Mouse (Mus musculus) embryonic facial prominence, embryonic 13.5 days (tissue): Measurements from ENCODE around the gene Isyna1. TPM values are rescaled to one million over a fixed set of nuclear protein-coding genes. Genes with fewer than 3 reads are reported as not detected.

Source experiments
- ATAC-seq: fragments of 200-750 bp; cut with Nextera tagmentation; 2 replicates; pipeline ENCODE4 v1.8.0; 2017; ENCODE audit warnings: low read depth; ENCODE audit not compliant: insufficient number of reproducible peaks, insufficient read depth, low FRiP score, low TSS enrichment
- H3K27ac ChIP-seq: fragments of 300-500 bp; sonication (generic); 2 replicates; pipeline ENCODE4 v1.5.1; 2015; ENCODE audit warnings: moderate library complexity, mild to moderate bottlenecking, inconsistent platforms
- H3K27me3 ChIP-seq: fragments of 300-500 bp; sonication (generic); 2 replicates; pipeline ENCODE4 v1.6.1; 2015; ENCODE audit warnings: mild to moderate bottlenecking, inconsistent platforms
- H3K36me3 ChIP-seq: fragments of 300-500 bp; sonication (generic); 2 replicates; pipeline ENCODE4 v1.6.1; 2015; ENCODE audit warnings: mild to moderate bottlenecking, inconsistent platforms
- H3K4me1 ChIP-seq: fragments of 300-500 bp; sonication (generic); 2 replicates; pipeline ENCODE4 v1.6.1; 2015; ENCODE audit warnings: inconsistent platforms
- H3K4me2 ChIP-seq: fragments of 300-500 bp; sonication (generic); 2 replicates; pipeline ENCODE4 v1.6.1; 2015; ENCODE audit warnings: moderate library complexity, mild to moderate bottlenecking, inconsistent platforms
- H3K4me3 ChIP-seq: fragments of 300-500 bp; sonication (generic); 2 replicates; pipeline ENCODE4 v1.5.1; 2015; ENCODE audit warnings: mild to moderate bottlenecking, inconsistent platforms
- H3K9ac ChIP-seq: fragments of 300-500 bp; sonication (generic); 2 replicates; pipeline ENCODE4 v1.6.1; 2015; ENCODE audit warnings: mild to moderate bottlenecking, inconsistent platforms
- H3K9me3 ChIP-seq: fragments of 300-500 bp; sonication (generic); 2 replicates; pipeline ENCODE4 v1.6.1; 2016; ENCODE audit warnings: inconsistent platforms
- WGBS: fragments of 180-500 bp; shearing (Covaris S2); methylation state at CpG from one replicate; pipeline ENCODE4 v1.1.7; 2015; ENCODE audit warnings: mixed read lengths; 5-methylcytosine and 5-hydroxymethylcytosine counted together
- polyA plus RNA-seq: library from polyadenylated mRNA; unstranded; fragments of >200 nt; fragmentation: Nextera tagmentation; extraction: Ambion mirVana; gene quantifications from 2 replicates; pipeline ENCODE4 v1.2.1, GENCODE M21; 2015

The Isyna1 gene
- polyA plus RNA-seq, 1 experiment from 2014 or later, result 166 TPM

DNA sequence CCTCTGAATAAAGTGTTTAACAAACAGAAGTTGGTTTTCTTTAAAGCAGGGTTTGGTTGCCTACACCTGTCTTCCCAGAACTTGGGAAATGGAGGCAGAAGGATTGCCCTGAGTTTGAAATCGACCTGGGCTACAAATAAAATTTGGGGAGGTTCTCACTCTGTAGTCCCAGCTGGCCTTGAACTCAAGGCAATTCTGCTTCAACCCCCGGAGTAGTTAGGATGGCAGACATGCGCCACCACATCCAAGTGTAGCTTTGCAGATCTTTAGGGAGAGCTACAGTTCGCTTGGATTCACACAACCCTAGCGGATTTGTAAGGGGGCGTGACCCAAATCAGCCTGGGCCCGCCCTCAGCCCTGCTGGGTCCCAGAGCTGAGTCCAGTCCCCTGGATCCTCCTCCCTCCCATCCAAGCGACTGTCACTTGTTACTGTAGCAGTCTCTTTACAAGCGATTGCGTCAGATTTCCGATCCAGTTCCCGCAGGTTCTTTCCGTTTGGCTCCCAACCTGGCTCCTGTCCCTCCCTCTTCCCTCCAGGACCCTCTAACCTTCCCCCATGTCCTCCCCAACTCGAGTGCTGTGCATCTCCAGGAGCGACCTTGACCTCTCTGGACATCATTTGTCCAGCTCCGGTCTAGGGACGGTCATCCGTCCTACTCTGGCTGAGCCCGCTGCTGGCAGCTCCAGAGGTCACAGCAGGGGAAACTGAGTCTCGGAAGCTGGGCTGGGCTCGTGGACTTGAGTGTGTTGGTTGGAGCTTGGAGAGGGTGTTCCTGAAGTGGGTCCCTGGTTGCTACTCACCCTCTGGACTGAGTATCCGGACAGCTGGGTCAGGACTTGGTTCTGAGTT, 36.6 kb downstream of the Isyna1 start:
- peak overlapping the region; percentile 54; the same call in 1 of the 2 replicates for H3K4me3 ChIP-seq

GRCm38 (mm10) chr8:70631436-70631835, 37.3 kb downstream of the Isyna1 start:
- no peaks in the 10 kb centered on the region for H3K9me3 ChIP-seq
- WGBS, result 19% methylated on average over 24 of the region's 24 CpGs
- H3K4me2 ChIP-seq, result no peak overlapping the region
- no peak overlapping the region for H3K9ac ChIP-seq
- no peak overlapping the region for H3K27ac ChIP-seq
- H3K27me3 ChIP-seq, result peaks cover 19% of the 10 kb centered on the region
- ATAC-seq, result no peak
- H3K36me3 ChIP-seq, result no peaks in the 10 kb centered on the region
- H3K4me1 ChIP-seq, result peaks cover 39% of the 10 kb centered on the region
- H3K4me3 ChIP-seq, result no peak overlapping the region

More for the DNA sequence above, 36.6 kb downstream of the Isyna1 start:
- Histone ChIP-seq H3K36me3 (no peaks in the 10 kb centered on the region), H3K9me3 (no peaks in the 10 kb centered on the region), H3K27ac (no peak overlapping the region), H3K4me1 (peaks cover 39% of the 10 kb centered on the region), H3K4me2 (peak overlapping the region; percentile 73), H3K9ac (0 out of 2 replicates have a peak overlapping the region, but pooled peaks have one; percentile 22), H3K27me3 (peaks cover 19% of the 10 kb centered on the region)
- ATAC-seq, result no peak
- 13% methylated on average over 22 of the region's 22 CpGs for WGBS

DNA sequence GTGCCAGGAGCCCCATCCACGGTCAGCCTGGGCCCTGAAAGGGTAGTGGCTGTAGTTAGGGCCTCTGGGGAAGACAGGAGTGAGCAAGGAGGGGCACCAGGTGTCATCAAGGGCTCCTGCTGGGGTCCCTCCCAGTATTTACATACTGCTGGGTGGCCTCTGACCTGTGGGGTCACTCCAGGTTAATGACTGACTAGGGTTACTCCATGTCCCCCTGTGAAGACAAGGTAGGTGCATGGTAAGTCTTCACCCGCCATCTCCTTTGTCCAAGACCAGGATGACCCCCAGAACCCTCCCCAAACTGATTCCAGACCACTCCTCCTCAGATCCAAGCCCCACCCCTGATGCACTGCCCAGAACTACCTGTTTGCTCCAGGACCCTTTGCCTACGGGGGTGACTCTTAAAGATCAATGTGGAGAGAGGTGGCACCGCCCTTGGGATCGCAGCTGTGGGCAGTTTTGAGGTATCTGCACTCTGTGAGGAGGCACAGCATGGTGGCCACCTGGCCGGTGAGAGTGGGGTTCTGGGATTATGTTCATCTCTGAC, 38.2 kb downstream of the Isyna1 start, which contains the start of gene Gdf15:
TSS of gene Gdf15 (minus strand) at position 111 of the 547 bp plus-strand sequence.
- no peak within 1 kb of the TSS for H3K27ac ChIP-seq
- peaks cover 44% of the 10 kb centered on the region for H3K4me1 ChIP-seq
- H3K4me3 ChIP-seq, result no peak within 1 kb of the TSS
- no peak for ATAC-seq
- no peak within 1 kb of the TSS for H3K4me2 ChIP-seq
- H3K9me3 ChIP-seq, result no peaks in the 10 kb centered on the region
- WGBS, result 72% methylated on average over 6 of the region's 6 CpGs
- peaks cover 19% of the 10 kb centered on the region for H3K27me3 ChIP-seq
- no peak within 1 kb of the TSS for H3K9ac ChIP-seq
- H3K36me3 ChIP-seq, result no peaks in the 10 kb centered on the region

DNA sequence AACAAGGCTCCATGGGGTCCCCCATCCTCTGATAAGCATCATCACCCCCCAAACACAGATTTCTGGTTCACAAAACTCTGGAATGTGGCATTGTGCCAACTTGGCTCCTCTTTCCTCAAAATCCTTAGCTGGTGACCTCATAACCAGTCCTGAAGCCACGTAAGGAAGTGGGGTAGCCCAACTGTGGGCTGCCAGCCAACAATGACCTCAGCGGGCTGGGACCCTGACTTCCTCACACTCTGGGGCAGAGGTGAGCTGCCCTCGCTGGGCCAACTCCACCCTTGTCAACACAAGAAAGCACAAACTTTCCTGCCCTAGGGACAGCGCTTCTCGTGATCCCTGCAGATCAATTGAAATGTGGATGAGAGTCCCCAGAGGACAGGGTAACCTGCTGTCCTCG, 39.9 kb downstream of the Isyna1 start:
- H3K27me3 ChIP-seq, result peaks cover 19% of the 10 kb centered on the region
- no peak overlapping the region for H3K4me3 ChIP-seq
- no peak overlapping the region for H3K27ac ChIP-seq
- no peak overlapping the region for H3K4me2 ChIP-seq
- WGBS, result 51% methylated on average over 6 of the region's 6 CpGs
- H3K4me1 ChIP-seq, result peaks cover 47% of the 10 kb centered on the region
- H3K36me3 ChIP-seq, result no peaks in the 10 kb centered on the region
- no peak for ATAC-seq
- no peak overlapping the region for H3K9ac ChIP-seq
- H3K9me3 ChIP-seq, result no peaks in the 10 kb centered on the region

- Histone ChIP-seq H3K27me3 (peaks cover 18% of the 10 kb centered on the region), H3K36me3 (no peaks in the 10 kb centered on the region), H3K27ac (no peak overlapping the region), H3K4me1 (peaks cover 37% of the 10 kb centered on the region), H3K9me3 (no peaks in the 10 kb centered on the region), H3K9ac (no peak overlapping the region; the same call in 1 of the 2 replicates), H3K4me3 (no peak overlapping the region), H3K4me2 (no peak overlapping the region)
- ATAC-seq, result no peak
- WGBS, result 70% methylated on average over 6 of the region's 6 CpGs
Observed at GRCm38 (mm10) chr8:70635527-70635926, 41.4 kb downstream of the Isyna1 start.

DNA sequence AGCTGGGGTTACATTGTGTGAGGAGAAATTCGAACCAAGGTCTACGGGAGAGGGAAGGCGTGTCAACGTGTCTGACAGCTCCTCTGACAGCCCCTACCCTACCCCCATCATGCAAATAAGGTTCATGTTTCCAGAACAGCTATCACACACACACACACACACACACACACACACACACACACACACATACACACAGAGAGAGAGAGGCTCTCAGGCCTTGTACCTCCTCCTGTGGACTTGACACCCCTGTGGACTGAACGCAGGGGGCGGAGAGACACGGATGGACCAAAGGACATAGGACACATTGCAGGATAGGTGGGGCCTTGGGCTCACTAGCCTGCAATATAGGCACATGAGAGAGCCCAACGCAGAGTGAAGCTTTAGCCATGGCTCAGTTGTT, 42.7 kb downstream of the Isyna1 start:
- Histone ChIP-seq H3K27ac (no peak overlapping the region), H3K9me3 (no peaks in the 10 kb centered on the region), H3K9ac (0 out of 2 replicates have a peak overlapping the region, but pooled peaks have one; percentile 36), H3K36me3 (no peaks in the 10 kb centered on the region), H3K4me2 (no peak overlapping the region), H3K27me3 (peaks cover 6% of the 10 kb centered on the region), H3K4me1 (peaks cover 27% of the 10 kb centered on the region), H3K4me3 (no peak overlapping the region)
- no peak for ATAC-seq
- WGBS, result 59% methylated on average over 8 of the region's 8 CpGs

- Histone ChIP-seq H3K36me3 (no peaks in the 10 kb centered on the region), H3K27ac (no peak overlapping the region), H3K9me3 (no peaks in the 10 kb centered on the region), H3K4me1 (peaks cover 25% of the 10 kb centered on the region), H3K4me3 (no peak overlapping the region), H3K9ac (no peak overlapping the region), H3K4me2 (no peak overlapping the region), H3K27me3 (no peaks in the 10 kb centered on the region)
- ATAC-seq, result no peak
- WGBS, result 77% methylated on average over 9 of the region's 9 CpGs
Observed at GRCm38 (mm10) chr8:70638752-70639151, 44.6 kb downstream of the Isyna1 start.

DNA sequence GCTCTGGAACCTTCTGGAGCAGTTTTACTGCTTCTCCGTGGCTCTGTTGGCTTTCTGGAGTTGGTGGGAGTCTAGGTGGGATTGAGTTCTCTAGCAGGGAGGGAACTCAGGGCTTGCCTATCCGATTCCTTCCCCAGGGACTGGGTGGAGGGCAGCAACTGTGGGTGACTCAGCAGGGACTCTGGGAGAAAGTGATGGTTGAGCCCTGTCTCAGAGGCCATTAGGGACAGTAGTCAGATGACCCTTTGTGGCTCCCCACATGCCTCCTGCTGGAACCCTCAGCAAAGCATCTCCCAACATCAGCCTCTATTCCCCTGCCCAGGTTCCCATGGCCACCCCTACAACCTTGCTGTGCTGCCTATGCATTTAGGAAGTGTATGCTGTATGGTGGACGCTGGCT, 48.8 kb downstream of the Isyna1 start:
- H3K27me3 ChIP-seq, result no peaks in the 10 kb centered on the region
- no peak overlapping the region for H3K4me3 ChIP-seq
- H3K4me1 ChIP-seq, result peaks cover 9% of the 10 kb centered on the region
- no peak overlapping the region for H3K9ac ChIP-seq
- no peak overlapping the region for H3K27ac ChIP-seq
- no peaks in the 10 kb centered on the region for H3K36me3 ChIP-seq
- no peak overlapping the region for H3K4me2 ChIP-seq
- no peak for ATAC-seq
- 67% methylated on average over 3 of the region's 3 CpGs for WGBS
- no peaks in the 10 kb centered on the region for H3K9me3 ChIP-seq

GRCm38 (mm10) chr8:70644065-70644464, 49.9 kb downstream of the Isyna1 start:
- Histone ChIP-seq H3K9ac (no peak overlapping the region), H3K36me3 (peaks cover 8% of the 10 kb centered on the region; the same call in 1 of the 2 replicates), H3K27me3 (no peaks in the 10 kb centered on the region), H3K9me3 (no peaks in the 10 kb centered on the region), H3K4me2 (no peak overlapping the region), H3K27ac (no peak overlapping the region), H3K4me1 (peaks cover 16% of the 10 kb centered on the region), H3K4me3 (no peak overlapping the region)
- WGBS, result 86% methylated on average over 2 of the region's 2 CpGs
- ATAC-seq, result no peak

DNA sequence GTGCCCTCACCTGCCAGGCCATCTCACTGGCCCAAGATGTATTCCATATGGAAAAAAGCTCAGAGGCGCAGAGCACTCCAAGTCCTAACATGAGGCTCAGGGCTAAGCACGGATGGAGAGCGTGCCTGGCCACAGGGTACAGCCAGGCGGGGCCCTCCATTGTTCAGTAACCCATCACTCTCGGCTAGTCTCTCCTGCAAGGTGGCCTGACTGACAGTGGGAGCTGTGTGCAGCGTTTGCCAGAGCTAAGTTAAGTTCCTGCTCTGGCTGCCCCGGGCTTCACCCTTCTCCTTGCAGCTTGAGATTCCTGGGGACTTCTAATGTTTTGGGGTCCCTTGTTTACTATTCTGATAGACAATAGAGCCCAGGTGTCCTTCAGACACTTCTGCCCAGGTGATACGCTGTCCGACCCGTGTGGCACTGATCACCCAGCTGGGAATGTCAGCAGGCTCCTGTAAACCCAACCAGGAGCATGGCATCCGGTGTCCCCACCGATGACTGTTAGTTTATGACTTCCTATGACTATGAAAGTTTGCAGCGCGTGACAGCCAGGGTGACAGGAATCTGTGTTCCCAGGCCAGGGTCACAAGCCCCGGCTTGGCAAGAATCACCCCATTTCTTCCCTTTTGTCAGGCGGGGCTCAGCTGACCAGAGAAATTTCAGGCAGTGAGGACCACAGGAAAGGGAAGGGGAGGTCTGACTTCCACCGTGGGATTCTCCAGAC, 51.5 kb downstream of the Isyna1 start:
- Histone ChIP-seq H3K4me3 (no peak overlapping the region), H3K4me2 (no peak overlapping the region), H3K36me3 (peaks cover 23% of the 10 kb centered on the region), H3K9me3 (no peaks in the 10 kb centered on the region), H3K4me1 (peaks cover 23% of the 10 kb centered on the region), H3K9ac (no peak overlapping the region), H3K27ac (no peak overlapping the region), H3K27me3 (no peaks in the 10 kb centered on the region)
- WGBS, result 60% methylated on average over 17 of the region's 17 CpGs
- ATAC-seq, result no peak

DNA sequence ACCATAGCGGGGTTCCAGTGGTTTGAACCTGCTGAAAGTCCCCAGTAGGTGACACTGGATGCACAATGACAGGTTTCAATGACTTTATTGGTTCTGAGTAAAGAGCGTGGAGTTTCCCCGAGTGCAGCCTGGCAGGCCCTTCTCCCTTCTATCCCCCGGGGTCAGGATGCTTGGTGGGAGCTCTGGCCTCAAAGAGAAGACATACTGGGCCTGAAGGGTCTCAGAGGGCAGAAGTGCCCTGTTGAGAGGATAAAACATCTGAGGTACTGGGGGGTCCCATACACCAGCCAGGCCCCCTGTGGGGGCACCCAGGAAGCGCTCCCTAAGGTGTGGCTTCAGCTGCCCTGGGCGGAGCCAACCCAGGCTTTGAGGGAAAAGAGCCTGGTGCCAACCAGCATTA, 52.2 kb downstream of the Isyna1 start:
- Histone ChIP-seq H3K4me1 (peaks cover 23% of the 10 kb centered on the region), H3K4me2 (no peak overlapping the region), H3K9me3 (no peaks in the 10 kb centered on the region), H3K9ac (no peak overlapping the region), H3K36me3 (peaks cover 30% of the 10 kb centered on the region), H3K27me3 (no peaks in the 10 kb centered on the region), H3K4me3 (no peak overlapping the region), H3K27ac (no peak overlapping the region)
- ATAC-seq, result no peak
- 85% methylated on average over 6 of the region's 6 CpGs for WGBS
